Mouse (Mus musculus): Measurements from ENCODE around the gene Nlrp10.

- TF ChIP-seq CTCF (IDR thresholded peaks at IDR 0.05; ENCODE audit: control insufficient read depth, insufficient read depth, insufficient read length): no peak
- TF ChIP-seq MYOG (IDR thresholded peaks at IDR 0.05; ENCODE audit: control insufficient read depth, extremely low read depth, insufficient read length): no peak
- TF ChIP-seq USF1 (IDR thresholded peaks at IDR 0.05; ENCODE audit: low read depth): no peak
- TF ChIP-seq MYOD1 (IDR thresholded peaks at IDR 0.05; ENCODE audit: control insufficient read depth, insufficient read length, low read depth): no peak
These were observed 26.0 kb downstream of the Nlrp10 start for GRCm38 (mm10) chr7:108903969-108904368.
